ENCODE assay signal across 8 mouse cellular contexts in the genomic region with DNA sequence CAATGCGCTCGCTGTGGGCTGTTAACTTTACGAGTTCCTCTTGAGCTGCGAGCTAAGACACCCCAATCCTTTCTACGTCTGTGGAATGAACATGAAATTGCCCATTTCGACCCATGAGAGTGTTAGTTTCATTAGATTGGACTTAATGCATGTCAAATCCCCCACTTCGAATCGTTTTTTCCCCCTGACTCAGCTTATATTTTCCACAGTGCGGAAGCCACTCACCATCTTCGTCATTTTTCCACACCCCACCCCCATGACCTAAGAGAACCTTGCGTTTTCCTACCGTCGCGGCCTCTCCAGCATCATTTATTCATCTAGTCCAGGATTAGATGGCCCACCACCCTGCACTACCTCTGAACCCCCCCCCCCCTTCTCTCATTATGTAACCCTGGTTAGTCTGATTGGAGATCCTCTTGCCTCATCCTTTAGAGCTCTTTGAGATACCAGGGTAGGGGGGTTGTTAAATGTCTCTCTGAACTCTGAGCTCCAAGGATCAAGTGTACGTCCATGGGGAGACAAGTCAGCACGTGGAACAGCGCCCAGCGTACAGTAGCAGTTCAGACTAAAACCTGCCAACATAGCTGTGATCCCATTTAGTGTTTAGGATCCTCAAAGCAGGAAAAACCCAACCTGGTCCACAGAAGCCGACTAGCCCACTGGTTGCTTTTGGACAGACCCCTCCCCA. TPM values are rescaled to one million over a fixed set of nuclear protein-coding genes. Genes with fewer than 3 reads are reported as not detected.
A peak's percentile ranks its signal among the peaks of the same experiment; 100 is the strongest.
DNase-seq lines count a peak whose midpoint lies in the region; ATAC-seq and TF ChIP-seq lines count a peak whose summit lies in the region.

No protein-coding gene starts in this region.

- peak overlapping the region; percentile 76 for H3K27ac ChIP-seq in kidney, adult 2 months (ENCODE audit: insufficient read depth, low read depth, low read length)
- no peak overlapping the region for H3K27ac ChIP-seq in cortical plate, adult 2 months (ENCODE audit: insufficient read depth, low read length)
- peak overlapping the region; percentile 88 for H3K27ac ChIP-seq in hindbrain, embryonic 12.5 days
- peak overlapping the region; percentile 87 for H3K27ac ChIP-seq in lung, postnatal 0 days (ENCODE audit: low read length)

- H3K9ac ChIP-seq in hindbrain, embryonic 12.5 days, result peak overlapping the region; percentile 68
- peak overlapping the region; percentile 37 for H3K9ac ChIP-seq in lung, postnatal 0 days (replicated peaks; ENCODE audit: low read depth)

- no peaks in the 10 kb centered on the region for H3K9me3 ChIP-seq in hindbrain, embryonic 12.5 days (replicated peaks)
- H3K9me3 ChIP-seq in lung, postnatal 0 days (ENCODE audit: low read length), result no peaks in the 10 kb centered on the region

- WGBS in kidney, adult 2 months, result 11% methylated on average over 19 of the region's 19 CpGs
- WGBS in hindbrain, embryonic 12.5 days, result 18% methylated on average over 19 of the region's 19 CpGs
- 12% methylated on average over 19 of the region's 19 CpGs for WGBS in lung, postnatal 0 days

- TF ChIP-seq POLR2A in kidney, adult 2 months (IDR thresholded peaks at IDR 0.05; ENCODE audit: low read depth, low read length), result no peak
- no peak for TF ChIP-seq POLR2A in cortical plate, adult 2 months (IDR thresholded peaks at IDR 0.05; ENCODE audit: extremely low read depth, insufficient read depth, low read length)

- 0 out of 2 replicates have a peak, but pooled peaks have one; percentile 5 for TF ChIP-seq EP300 in lung, postnatal 0 days (IDR thresholded peaks at IDR 0.05)

- peak overlapping the region; percentile 57 for H3K4me3 ChIP-seq in kidney, adult 2 months (ENCODE audit: insufficient read depth, low read depth, low read length)
- H3K4me3 ChIP-seq in cortical plate, adult 2 months (ENCODE audit: insufficient read depth, low read length), result peak overlapping the region; percentile 43
- H3K4me3 ChIP-seq in hindbrain, embryonic 12.5 days, result peak overlapping the region; percentile 49
- peak overlapping the region; percentile 79 for H3K4me3 ChIP-seq in lung, postnatal 0 days (ENCODE audit: low read depth, low read length)

- H3K27me3 ChIP-seq in kidney, adult 2 months (replicated peaks; ENCODE audit: control insufficient read depth, insufficient read depth, low read length), result no peaks in the 10 kb centered on the region
- no peaks in the 10 kb centered on the region for H3K27me3 ChIP-seq in hindbrain, embryonic 12.5 days
- H3K27me3 ChIP-seq in lung, postnatal 0 days (replicated peaks; ENCODE audit: insufficient read depth, low read length), result no peaks in the 10 kb centered on the region

- peak overlapping the region; percentile 71 for H3K4me2 ChIP-seq in hindbrain, embryonic 12.5 days (replicated peaks)
- peak overlapping the region; percentile 66 for H3K4me2 ChIP-seq in lung, postnatal 0 days (replicated peaks; ENCODE audit: low read depth, low read length)

- no peak for TF ChIP-seq CTCF in kidney, adult 2 months (conservative IDR thresholded peaks at IDR 0.05; ENCODE audit: insufficient read depth, insufficient read length, low read depth, low read length)
- no peak for TF ChIP-seq CTCF in cortical plate, adult 2 months (IDR thresholded peaks at IDR 0.05; ENCODE audit: extremely low read depth, insufficient read depth, low read length)
- no peak for TF ChIP-seq CTCF in lung, postnatal 0 days (IDR thresholded peaks at IDR 0.05)

- no peak for DNase-seq in kidney, adult 2 months
- DNase-seq in kidney, postnatal 14 days, result no peak
- DNase-seq in lung, postnatal 0 days (ENCODE audit: low spot score), result peak; percentile 57
- no peak for DNase-seq in layer of hippocampus, postnatal 10 days (ENCODE audit: low spot score in 2 of 2)
- DNase-seq in cerebellum, adult 11-12 months, result no peak
- DNase-seq in urinary bladder, adult 2 months (ENCODE audit: low spot score), result no peak

- no peaks in the 10 kb centered on the region for H3K36me3 ChIP-seq in kidney, adult 2 months (ENCODE audit: control insufficient read depth, insufficient read depth, low read length)
- H3K36me3 ChIP-seq in hindbrain, embryonic 12.5 days, result peaks cover 18% of the 10 kb centered on the region
- H3K36me3 ChIP-seq in lung, postnatal 0 days (ENCODE audit: insufficient read depth, low read length), result peaks cover 9% of the 10 kb centered on the region; the same call in 1 of the 2 replicates

- peak; percentile 7; the same call in 1 of the 2 replicates for ATAC-seq in hindbrain, embryonic 12.5 days (ENCODE audit: low FRiP score)
- no peak for ATAC-seq in lung, postnatal 0 days

- peaks cover 12% of the 10 kb centered on the region; the same call in 1 of the 2 replicates for H3K4me1 ChIP-seq in kidney, adult 2 months (ENCODE audit: control insufficient read depth, insufficient read depth, low read length)
- peaks cover 2% of the 10 kb centered on the region; the same call in 1 of the 2 replicates for H3K4me1 ChIP-seq in cortical plate, adult 2 months (ENCODE audit: control insufficient read depth, insufficient read depth, low read length)
- H3K4me1 ChIP-seq in hindbrain, embryonic 12.5 days, result peaks cover 28% of the 10 kb centered on the region
- peaks cover 8% of the 10 kb centered on the region; the same call in 1 of the 2 replicates for H3K4me1 ChIP-seq in lung, postnatal 0 days (ENCODE audit: insufficient read depth, low read depth, low read length)

RNA-seq across cellular contexts. Expression of a gene that starts 0.8 kb away (rescaled TPM):
- 9.2 and 10.0 TPM in 2 replicates for polyA plus RNA-seq in kidney, adult 2 months (2012; rRNA removed)
- polyA plus RNA-seq in cortical plate, adult 2 months (2012; rRNA removed), result 12.2 and 13.6 TPM in 2 replicates
- 57.5 and 59.0 TPM in 2 replicates for polyA plus RNA-seq in hindbrain, embryonic 12.5 days (2016; fragmentation: Nextera tagmentation; extraction: Ambion mirVana)
- polyA plus RNA-seq in lung, postnatal 0 days (2015; fragmentation: Nextera tagmentation; extraction: Ambion mirVana), result 7.8 and 8.4 TPM in 2 replicates
- total RNA-seq in layer of hippocampus, postnatal 10 days (2021), result 10 to 100 TPM; 18.0 to 18.3 TPM
- polyA plus RNA-seq in urinary bladder, adult 2 months (2012; rRNA removed), result 8.6 and 9.2 TPM in 2 replicates

RNA-seq across cellular contexts. Expression of a gene that starts 11.8 kb away (rescaled TPM):
- 216 and 246 TPM in 2 replicates for polyA plus RNA-seq in kidney, adult 2 months (2012; rRNA removed)
- 202 and 213 TPM in 2 replicates for polyA plus RNA-seq in cortical plate, adult 2 months (2012; rRNA removed)
- 255 and 266 TPM in 2 replicates for polyA plus RNA-seq in hindbrain, embryonic 12.5 days (2016; fragmentation: Nextera tagmentation; extraction: Ambion mirVana)
- 302 and 339 TPM in 2 replicates for polyA plus RNA-seq in lung, postnatal 0 days (2015; fragmentation: Nextera tagmentation; extraction: Ambion mirVana)
- 100 to 1,000 TPM; 138 to 140 TPM for total RNA-seq in layer of hippocampus, postnatal 10 days (2021)
- polyA plus RNA-seq in urinary bladder, adult 2 months (2012; rRNA removed), result 183 and 196 TPM in 2 replicates

RNA-seq across cellular contexts. Expression of a gene that starts 19.4 kb away (rescaled TPM):
- polyA plus RNA-seq in kidney, adult 2 months (2012; rRNA removed), result 39.3 and 48.6 TPM in 2 replicates
- 25.0 and 25.2 TPM in 2 replicates for polyA plus RNA-seq in cortical plate, adult 2 months (2012; rRNA removed)
- 57.3 and 62.9 TPM in 2 replicates for polyA plus RNA-seq in hindbrain, embryonic 12.5 days (2016; fragmentation: Nextera tagmentation; extraction: Ambion mirVana)
- 47.4 and 56.8 TPM in 2 replicates for polyA plus RNA-seq in lung, postnatal 0 days (2015; fragmentation: Nextera tagmentation; extraction: Ambion mirVana)
- 10 to 100 TPM; 27.4 to 29.0 TPM for total RNA-seq in layer of hippocampus, postnatal 10 days (2021)
- 41.1 and 47.3 TPM in 2 replicates for polyA plus RNA-seq in urinary bladder, adult 2 months (2012; rRNA removed)

RNA-seq across cellular contexts. Expression of a gene that starts 32.5 kb away (rescaled TPM):
- 24.7 and 32.7 TPM in 2 replicates for polyA plus RNA-seq in kidney, adult 2 months (2012; rRNA removed)
- polyA plus RNA-seq in cortical plate, adult 2 months (2012; rRNA removed), result 42.5 and 45.4 TPM in 2 replicates
- 18.4 and 22.0 TPM in 2 replicates for polyA plus RNA-seq in hindbrain, embryonic 12.5 days (2016; fragmentation: Nextera tagmentation; extraction: Ambion mirVana)
- polyA plus RNA-seq in lung, postnatal 0 days (2015; fragmentation: Nextera tagmentation; extraction: Ambion mirVana), result 14.7 and 17.4 TPM in 2 replicates
- total RNA-seq in layer of hippocampus, postnatal 10 days (2021), result 10 to 100 TPM; 22.1 to 25.5 TPM
- polyA plus RNA-seq in urinary bladder, adult 2 months (2012; rRNA removed), result 33.1 and 35.3 TPM in 2 replicates

RNA-seq across cellular contexts. Expression of a gene that starts 52.7 kb away (rescaled TPM):
- polyA plus RNA-seq in kidney, adult 2 months (2012; rRNA removed), result 0.99 and 1.4 TPM in 2 replicates
- polyA plus RNA-seq in cortical plate, adult 2 months (2012; rRNA removed), result 1.8 and 3.6 TPM in 2 replicates
- 5.8 and 7.2 TPM in 2 replicates for polyA plus RNA-seq in hindbrain, embryonic 12.5 days (2016; fragmentation: Nextera tagmentation; extraction: Ambion mirVana)
- polyA plus RNA-seq in lung, postnatal 0 days (2015; fragmentation: Nextera tagmentation; extraction: Ambion mirVana), result 1.9 and 3.2 TPM in 2 replicates
- 1 to 10 TPM; 7.8 to 8.4 TPM for total RNA-seq in layer of hippocampus, postnatal 10 days (2021)
- 0.13 TPM in 1 of 2 replicates, not detected in the other for polyA plus RNA-seq in urinary bladder, adult 2 months (2012; rRNA removed)
